ENCODE assay signal across 8 mouse cellular contexts in genomic region chr12:76694801-76695505, GRCm38 (mm10). TPM values are rescaled to one million over a fixed set of nuclear protein-coding genes. Genes with fewer than 3 reads are reported as not detected.
DNase-seq lines count a peak whose midpoint lies in the region; ATAC-seq and TF ChIP-seq lines count a peak whose summit lies in the region.

No protein-coding gene starts in this region.

- 8% methylated on average over 17 of the region's 17 CpGs for WGBS in heart, embryonic 16.5 days

- H3K36me3 ChIP-seq in E14TG2a.4 (ENCODE audit: insufficient read depth, low read length), result no peaks in the 10 kb centered on the region
- H3K36me3 ChIP-seq in heart, embryonic 16.5 days (ENCODE audit: control insufficient read depth, insufficient read depth), result no peaks in the 10 kb centered on the region

- peak overlapping the region; percentile 61 for H3K9ac ChIP-seq in heart, embryonic 16.5 days (ENCODE audit: low read length)

- 0 out of 2 replicates have a peak, but pooled peaks have one; percentile 52 for ATAC-seq in heart, embryonic 16.5 days (replicated peaks; ENCODE audit: extremely low read depth, insufficient read depth, low FRiP score)

- H3K4me2 ChIP-seq in heart, embryonic 16.5 days (ENCODE audit: low read depth, low read length), result peak overlapping the region; percentile 63

- TF ChIP-seq CTCF in E14TG2a.4 (conservative IDR thresholded peaks at IDR 0.05; ENCODE audit: low read length), result no peak

- peak; percentile 76 for DNase-seq in A20 (ENCODE audit: low read depth, low spot score)
- DNase-seq in cerebellum, postnatal 25 days, result peak; percentile 77 to 78
- DNase-seq in kidney, postnatal 25 days, result peak; percentile 35 to 52
- peak; percentile 37 for DNase-seq in lung, postnatal 10 days
- DNase-seq in right cerebral cortex, postnatal 10 days (ENCODE audit: low spot score in 2 of 2), result peak; percentile 42 to 53
- no peak for DNase-seq in ovary, postnatal 10 days (ENCODE audit: low spot score)

- H3K4me3 ChIP-seq in E14TG2a.4 (replicated peaks; ENCODE audit: low read length), result peak overlapping the region; percentile 70
- peak overlapping the region; percentile 40 for H3K4me3 ChIP-seq in heart, embryonic 16.5 days (ENCODE audit: low read length)

- H3K27me3 ChIP-seq in E14TG2a.4 (ENCODE audit: insufficient read depth, low read length), result no peaks in the 10 kb centered on the region
- H3K27me3 ChIP-seq in heart, embryonic 16.5 days (ENCODE audit: control insufficient read depth, insufficient read depth, low read length), result no peaks in the 10 kb centered on the region

- H3K9me3 ChIP-seq in E14TG2a.4 (ENCODE audit: low read length), result no peaks in the 10 kb centered on the region
- no peaks in the 10 kb centered on the region for H3K9me3 ChIP-seq in heart, embryonic 16.5 days (replicated peaks; ENCODE audit: control insufficient read depth, low read length)

- peaks cover 66% of the 10 kb centered on the region for H3K4me1 ChIP-seq in E14TG2a.4 (replicated peaks; ENCODE audit: low read depth, low read length)
- peaks cover 13% of the 10 kb centered on the region for H3K4me1 ChIP-seq in heart, embryonic 16.5 days (ENCODE audit: control insufficient read depth, insufficient read depth, low read length)

- peak overlapping the region; percentile 30 for H3K27ac ChIP-seq in heart, embryonic 16.5 days (ENCODE audit: low read length)

RNA-seq across cellular contexts. Expression of gene Sptb, which starts 15.4 kb away (rescaled TPM):
- 6.0 and 7.7 TPM in 2 replicates for polyA plus RNA-seq in heart, embryonic 16.5 days (2015; fragmentation: Nextera tagmentation; extraction: Ambion mirVana)
